In genomic region chr14:52315792-52316440, GRCm38 (mm10) we compare ENCODE assay signal across 8 mouse cellular contexts. TPM values are rescaled to one million over a fixed set of nuclear protein-coding genes. Genes with fewer than 3 reads are reported as not detected.
DNase-seq lines count a peak whose midpoint lies in the region; ATAC-seq lines count a peak whose summit lies in the region.

No protein-coding gene starts in this region.

- no peaks in the 10 kb centered on the region for H3K27me3 ChIP-seq in intestine, embryonic 16.5 days (replicated peaks; ENCODE audit: control insufficient read depth, insufficient read depth, low read length)

- H3K9me3 ChIP-seq in intestine, embryonic 16.5 days (ENCODE audit: control insufficient read depth, low read length) = no peaks in the 10 kb centered on the region

- H3K36me3 ChIP-seq in intestine, embryonic 16.5 days (ENCODE audit: control insufficient read depth, insufficient read depth, low read length) = peaks cover 23% of the 10 kb centered on the region

- H3K4me1 ChIP-seq in intestine, embryonic 16.5 days (ENCODE audit: control insufficient read depth, insufficient read depth, low read length) = peaks cover 14% of the 10 kb centered on the region

- WGBS in intestine, embryonic 16.5 days = 0% methylated on average over 27 of the region's 41 CpGs

- ATAC-seq in granulocyte monocyte progenitor cell, adult 5-6 weeks (replicated peaks; ENCODE audit: poor library complexity, severe bottlenecking) = peak; percentile 30
- ATAC-seq in intestine, embryonic 16.5 days = peak; percentile 87
- no peak for ATAC-seq in monocyte, adult 5-6 weeks (replicated peaks; ENCODE audit: insufficient number of reproducible peaks, low FRiP score, low TSS enrichment, poor library complexity, severe bottlenecking)

- peak overlapping the region; percentile 90 for H3K9ac ChIP-seq in intestine, embryonic 16.5 days (ENCODE audit: low read depth, low read length)

- H3K4me3 ChIP-seq in intestine, embryonic 16.5 days (ENCODE audit: low read length) = peak overlapping the region; percentile 89

- intact Hi-C loops in left cerebral cortex, postnatal 4 days (cut with DNase I) = no loop called here

- peak overlapping the region; percentile 80 for H3K27ac ChIP-seq in intestine, embryonic 16.5 days (ENCODE audit: low read length)

- peak overlapping the region; percentile 84 for H3K4me2 ChIP-seq in intestine, embryonic 16.5 days (ENCODE audit: low read depth, low read length)

- DNase-seq in adipocyte (ENCODE audit: low spot score) = peak; percentile 48
- DNase-seq in cerebellum, postnatal 36 days = peak; percentile 69 to 77
- peak; percentile 81 for DNase-seq in left cerebral cortex, postnatal 4 days
- peak; percentile 81 for DNase-seq in mesoderm, embryonic 11.5 days (ENCODE audit: low read depth, low spot score)
- DNase-seq in right cerebral cortex, postnatal 36 days (ENCODE audit: low spot score in 2 of 2) = peak; percentile 59 to 61

RNA-seq across cellular contexts. Expression of gene Mettl3, which starts 11.0 kb away (rescaled TPM):
- 47.6 and 54.5 TPM in 2 replicates for total RNA-seq in granulocyte monocyte progenitor cell, adult 5-6 weeks (2014; fragmentation: Nextera tagmentation)
- total RNA-seq in granulocyte monocyte progenitor cell, adult 5-6 weeks (2017) = 33.6 and 33.7 TPM in 2 replicates
- 37.5 and 38.7 TPM in 2 replicates for polyA plus RNA-seq in intestine, embryonic 16.5 days (2015; fragmentation: Nextera tagmentation; extraction: Ambion mirVana)
- 10 to 100 TPM; 39.2 to 47.4 TPM for total RNA-seq in left cerebral cortex, postnatal 4 days (2021)
- 31.5 to 70.4 TPM (median 65.5 TPM) in 3 replicates for total RNA-seq in monocyte, adult 5-6 weeks (2017)

RNA-seq across cellular contexts. Expression of gene Sall2, which starts 12.6 kb away (rescaled TPM):
- total RNA-seq in granulocyte monocyte progenitor cell, adult 5-6 weeks (2014; fragmentation: Nextera tagmentation) = 0.45 TPM in 1 of 2 replicates, not detected in the other
- total RNA-seq in granulocyte monocyte progenitor cell, adult 5-6 weeks (2017) = 0.39 and 0.46 TPM in 2 replicates
- 7.3 and 7.6 TPM in 2 replicates for polyA plus RNA-seq in intestine, embryonic 16.5 days (2015; fragmentation: Nextera tagmentation; extraction: Ambion mirVana)
- total RNA-seq in left cerebral cortex, postnatal 4 days (2021) = 10 to 100 TPM; 45.9 to 48.7 TPM
- total RNA-seq in monocyte, adult 5-6 weeks (2017) = 0.39 to 0.48 TPM in 2 of 3 replicates, not detected in the other

RNA-seq across cellular contexts. Expression of gene Rab2b, which starts 36.6 kb away (rescaled TPM):
- 10.5 and 21.9 TPM in 2 replicates for total RNA-seq in granulocyte monocyte progenitor cell, adult 5-6 weeks (2014; fragmentation: Nextera tagmentation)
- 4.1 and 8.7 TPM in 2 replicates for total RNA-seq in granulocyte monocyte progenitor cell, adult 5-6 weeks (2017)
- polyA plus RNA-seq in intestine, embryonic 16.5 days (2015; fragmentation: Nextera tagmentation; extraction: Ambion mirVana) = 13.2 and 13.8 TPM in 2 replicates
- 10 to 100 TPM; 38.3 to 40.8 TPM for total RNA-seq in left cerebral cortex, postnatal 4 days (2021)
- total RNA-seq in monocyte, adult 5-6 weeks (2017) = 5.4 to 14.8 TPM (median 12.5 TPM) in 3 replicates

RNA-seq across cellular contexts. Expression of gene Tox4, which starts 37.0 kb away (rescaled TPM):
- 44.1 and 47.1 TPM in 2 replicates for total RNA-seq in granulocyte monocyte progenitor cell, adult 5-6 weeks (2014; fragmentation: Nextera tagmentation)
- total RNA-seq in granulocyte monocyte progenitor cell, adult 5-6 weeks (2017) = 43.1 and 45.9 TPM in 2 replicates
- polyA plus RNA-seq in intestine, embryonic 16.5 days (2015; fragmentation: Nextera tagmentation; extraction: Ambion mirVana) = 36.8 TPM in 2 replicates
- 10 to 100 TPM; 48.0 to 56.4 TPM for total RNA-seq in left cerebral cortex, postnatal 4 days (2021)
- total RNA-seq in monocyte, adult 5-6 weeks (2017) = 56.9 to 65.9 TPM (median 65.4 TPM) in 3 replicates

RNA-seq across cellular contexts. Expression of gene Olfr1513, which starts 40.3 kb away (rescaled TPM):
- not detected in 2 replicates for total RNA-seq in granulocyte monocyte progenitor cell, adult 5-6 weeks (2014; fragmentation: Nextera tagmentation)
- total RNA-seq in granulocyte monocyte progenitor cell, adult 5-6 weeks (2017) = not detected in 2 replicates
- polyA plus RNA-seq in intestine, embryonic 16.5 days (2015; fragmentation: Nextera tagmentation; extraction: Ambion mirVana) = not detected in 2 replicates
- not detected for total RNA-seq in left cerebral cortex, postnatal 4 days (2021)
- not detected in 3 replicates for total RNA-seq in monocyte, adult 5-6 weeks (2017)

Comparison
In these comparisons a context has a peak if more than half of its experiments do, and no peak if none do; other contexts are left out.
1. RNA of gene Sall2, which starts 12.6 kb away (total RNA-seq): 45.9 to 48.7 TPM in left cerebral cortex, postnatal 4 days; 0.39 to 0.48 TPM in monocyte, adult 5-6 weeks and 0.39 to 0.46 TPM in granulocyte monocyte progenitor cell, adult 5-6 weeks; every median in the first group is over 10 times any median in the second.
2. Peak in every context shown above with its lines, with median percentiles within 50 percentile points of each other: DNase-seq.